Mouse (Mus musculus) mouse trophoblast stem cell (cell line): ENCODE results near the gene Slc16a2.

Source experiments
- in situ Hi-C, 2 experiments: fragments of 300-500 bp; cut with MseI, MboI; formaldehyde crosslinking; loops; 2 replicates in 1 of 2; 3 replicates in 1 of 2; pipeline ENCODE4 v1.15.1; 2025

Gene Slc16a2

DNA sequence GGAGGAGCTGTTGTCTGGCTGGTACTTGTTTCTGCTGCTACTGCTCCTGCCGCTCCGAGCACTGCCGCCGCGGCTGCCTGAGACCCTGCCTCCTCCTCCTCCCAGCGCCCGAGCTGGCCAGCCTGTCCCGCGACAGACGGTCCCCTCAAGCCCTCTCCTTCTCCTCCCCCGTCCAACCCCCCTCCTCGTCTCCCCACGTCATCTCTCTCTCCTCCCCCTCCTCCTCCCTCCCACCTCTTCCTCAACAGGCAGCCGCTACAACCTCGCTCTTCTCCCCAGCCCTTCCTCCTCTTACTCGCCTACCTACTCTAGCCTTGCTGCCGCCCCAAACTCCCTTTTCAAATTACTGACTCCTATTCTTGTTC lies at the start of gene Slc16a2:
Gene Slc16a2 (minus strand): TSS at position 152 of the 365 bp plus-strand sequence.
- in situ Hi-C loops = no loop called here

DNA sequence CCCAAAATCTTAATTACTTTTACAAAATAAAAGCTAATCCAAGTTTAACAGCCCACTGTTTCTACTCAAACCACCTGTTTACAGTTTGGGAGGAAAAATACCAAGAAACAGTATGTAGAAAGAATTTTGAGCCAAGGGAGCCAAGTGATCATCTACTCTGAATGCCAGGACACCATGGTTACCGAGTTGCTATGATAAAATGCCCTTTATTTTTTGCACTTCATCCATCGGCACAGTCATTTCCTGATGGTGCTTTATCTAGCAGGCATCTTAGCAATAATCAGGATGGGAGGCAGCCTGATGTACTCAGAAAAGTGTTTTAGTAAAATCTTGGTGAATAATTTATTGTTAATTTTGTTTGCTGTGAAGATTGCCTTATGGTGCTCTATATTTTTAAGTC lies 41.7 kb upstream of the Slc16a2 start:
- in situ Hi-C loops = no loop called here

DNA sequence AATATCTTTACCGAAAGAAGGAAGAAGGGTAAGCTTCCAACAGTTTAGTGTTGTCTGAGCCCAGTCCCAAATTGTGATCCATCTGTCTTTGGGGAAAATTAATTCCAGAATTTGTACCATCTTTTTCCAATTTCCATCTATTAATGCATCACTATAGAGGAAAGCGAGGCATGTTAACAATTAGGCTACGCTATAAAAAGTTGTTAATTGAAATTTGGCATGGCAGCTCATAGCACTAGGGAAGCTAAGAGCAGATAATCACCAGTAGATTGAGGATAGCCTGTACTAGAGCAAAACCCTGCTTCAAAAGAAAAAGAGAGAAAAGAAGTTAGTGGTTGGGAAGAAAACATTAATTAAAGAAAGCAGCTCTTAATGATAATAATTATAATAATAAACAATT lies 41.1 kb upstream of the Slc16a2 start:
- in situ Hi-C loops = no loop called here

DNA sequence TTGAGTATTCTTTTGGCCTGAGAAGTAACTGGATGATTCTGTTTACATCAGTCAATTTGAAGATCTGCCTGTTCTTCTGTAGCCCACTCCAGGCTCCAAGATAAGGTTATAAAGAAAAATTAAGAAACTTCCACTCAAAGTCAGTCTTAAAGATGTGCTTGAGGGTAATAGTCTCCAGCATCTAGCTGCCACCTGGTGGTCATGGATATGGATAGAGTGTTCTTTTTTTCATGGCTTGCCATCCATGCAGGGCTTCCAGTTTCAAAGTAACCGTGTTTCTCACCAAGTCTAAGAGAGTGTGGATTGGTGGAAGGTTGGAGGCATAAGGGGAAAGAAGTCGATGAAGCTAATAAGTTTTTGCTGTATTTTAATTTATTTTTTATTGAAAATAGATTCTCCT lies 23.5 kb upstream of the Slc16a2 start:
- in situ Hi-C loops = no loop called here

DNA sequence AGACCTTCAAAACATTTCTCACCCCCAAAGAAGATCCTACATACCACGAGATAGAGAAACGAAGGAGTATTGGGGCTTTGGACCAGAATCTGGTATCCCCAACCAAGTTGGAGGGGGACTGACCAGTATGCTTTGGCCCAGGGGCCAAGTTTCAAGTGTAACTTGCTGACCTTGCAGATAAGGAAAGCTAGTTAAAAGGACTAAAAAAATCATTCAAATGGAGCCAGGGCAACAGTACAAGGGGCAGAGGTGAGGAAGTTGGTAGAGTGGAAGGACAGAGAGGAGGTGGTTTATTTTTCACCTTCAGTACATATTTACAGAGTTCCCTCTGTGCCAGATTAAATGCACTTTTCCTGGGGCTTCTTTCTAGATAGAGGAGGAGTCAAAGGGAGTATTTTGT lies 7.1 kb upstream of the Slc16a2 start:
- in situ Hi-C loops = no loop called here

DNA sequence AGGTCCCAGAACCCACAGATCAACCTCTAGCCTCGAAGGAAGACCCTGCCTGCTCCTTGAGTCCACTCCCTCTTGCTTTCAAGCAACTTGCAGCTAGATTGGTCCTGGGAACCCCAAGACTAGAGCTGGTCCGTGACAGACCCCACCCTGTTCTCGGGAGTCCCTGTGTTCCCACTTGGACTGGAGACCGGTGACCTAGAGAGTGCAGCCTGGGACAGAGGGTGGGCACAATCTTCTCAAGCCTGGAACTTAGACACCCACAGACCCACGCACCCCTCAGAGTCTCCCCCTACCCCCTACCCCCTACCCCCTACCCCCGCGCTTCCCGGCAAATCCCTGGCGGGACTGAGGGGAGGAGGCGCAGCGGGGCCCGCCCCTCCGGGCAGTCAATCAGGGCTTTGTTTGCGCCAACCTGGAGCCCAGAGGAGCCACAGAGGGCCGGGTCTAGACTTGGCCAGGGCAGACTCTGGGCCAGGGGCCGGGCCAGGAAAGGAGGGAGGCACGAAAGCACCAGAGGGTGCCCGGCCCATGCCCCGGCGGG lies 558 bp upstream of the Slc16a2 start:
- in situ Hi-C loops = no loop called here

DNA sequence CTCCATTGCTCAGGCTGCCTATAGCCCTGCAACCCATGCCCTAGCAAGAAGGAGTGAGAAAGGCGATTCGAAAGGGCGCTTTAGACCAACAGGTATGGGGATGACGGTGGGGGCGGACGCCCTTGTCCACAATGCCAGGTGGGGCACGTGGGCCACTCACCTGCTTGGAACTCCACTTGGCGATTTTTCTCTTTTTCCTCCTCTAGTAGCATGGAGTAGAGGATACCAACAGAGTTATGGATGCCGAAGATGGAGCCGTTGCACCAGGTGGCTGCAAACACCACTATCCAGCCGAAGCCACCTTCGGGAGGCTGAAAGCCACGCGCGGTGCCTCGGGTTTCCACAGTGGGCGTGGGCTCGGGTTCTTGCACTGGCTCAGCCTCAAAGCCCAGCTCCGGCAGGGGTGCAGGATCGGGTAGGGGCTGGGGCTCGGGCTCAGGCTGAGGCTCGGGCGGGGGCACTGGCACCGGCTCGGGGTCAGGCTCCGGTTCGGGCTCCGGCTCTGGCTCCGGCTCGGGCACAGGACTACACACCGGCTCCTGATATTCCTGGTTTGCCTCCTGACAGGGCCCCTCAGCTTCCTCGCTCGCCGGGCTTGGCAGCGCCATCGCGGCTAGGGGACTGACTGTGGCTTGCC lies 470 bp downstream of the Slc16a2 start:
- in situ Hi-C loops = no loop called here

DNA sequence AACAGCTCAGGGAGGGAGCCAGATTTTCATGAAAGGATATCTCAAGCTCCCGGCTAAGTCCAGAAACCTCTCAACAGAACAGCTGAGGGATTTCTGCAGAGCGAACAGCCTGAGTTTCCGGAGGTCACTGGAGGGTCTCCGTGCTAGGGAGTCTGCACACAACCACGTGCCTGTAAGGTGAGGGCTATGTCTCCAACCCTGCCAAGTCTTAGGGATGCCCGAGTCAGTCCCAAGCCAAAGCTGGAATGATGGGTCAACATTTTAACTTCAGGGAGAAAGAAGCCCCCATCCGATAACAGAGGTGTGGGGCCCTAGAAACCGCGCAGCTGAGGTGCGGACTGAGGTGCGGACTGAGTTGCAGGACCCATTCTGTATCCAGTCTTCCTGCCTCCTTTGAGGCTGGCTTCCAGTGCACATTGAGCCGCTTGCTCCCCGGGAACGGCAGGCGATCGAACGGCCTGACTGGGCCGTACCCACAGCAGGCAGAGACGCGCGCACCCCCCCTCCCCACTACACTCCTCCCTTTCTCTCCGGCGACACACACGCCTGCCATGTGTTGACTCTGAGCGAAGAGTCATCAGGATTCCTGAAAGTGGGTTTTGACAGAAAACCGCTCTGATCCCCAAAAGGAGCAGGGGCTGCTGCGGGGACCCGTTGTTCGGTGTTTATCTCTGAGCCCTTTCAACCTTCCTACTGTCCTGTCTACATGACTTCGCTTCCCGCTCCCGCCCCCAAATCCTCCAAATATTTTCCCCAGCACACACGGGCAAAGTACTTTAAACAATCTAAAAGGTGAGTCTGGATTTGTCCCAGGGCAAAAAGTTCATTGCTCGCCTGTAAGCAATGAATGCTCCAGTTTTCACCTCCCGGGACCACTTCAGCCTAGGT lies 1.2 kb downstream of the Slc16a2 start:
- in situ Hi-C loops = no loop called here

DNA sequence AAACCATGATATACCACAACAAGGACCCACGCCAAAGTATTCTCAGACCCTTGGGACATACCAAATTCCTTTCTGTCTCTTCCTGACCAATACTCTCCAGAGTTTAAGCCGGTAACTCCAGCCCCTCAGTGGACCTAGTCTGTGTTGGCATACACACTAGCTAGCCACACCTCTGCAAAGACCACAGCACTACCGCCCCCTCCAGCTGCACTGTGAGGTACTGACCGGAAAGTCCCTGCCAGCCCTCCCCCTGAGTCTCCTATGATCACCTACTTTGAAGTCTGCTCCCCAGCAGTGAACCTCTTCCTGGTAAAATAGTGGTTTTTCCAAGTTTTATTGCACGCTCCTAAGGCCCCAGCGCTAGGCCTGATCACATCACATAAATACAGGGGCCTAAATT lies 2.5 kb downstream of the Slc16a2 start:
- in situ Hi-C loops = no loop called here

DNA sequence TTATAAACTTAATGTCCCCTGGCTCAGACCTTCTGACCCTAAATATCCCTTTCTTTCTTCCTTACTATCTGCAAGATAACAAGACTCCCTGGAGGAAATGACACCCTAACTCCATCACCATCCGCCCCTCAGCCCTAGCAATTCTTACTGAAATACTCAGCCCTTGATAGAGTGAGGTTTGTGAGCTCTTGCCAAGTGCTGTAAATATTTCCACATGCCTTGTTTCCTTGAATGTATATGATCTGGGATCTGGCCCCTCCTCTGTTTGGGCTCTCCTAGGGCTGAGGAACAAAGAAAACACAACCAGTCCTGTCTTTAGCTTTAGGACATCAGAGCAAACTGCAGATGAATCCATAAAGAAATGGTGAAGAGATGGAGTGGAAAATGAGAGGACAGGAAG lies 9.1 kb downstream of the Slc16a2 start:
- in situ Hi-C loops = no loop called here

DNA sequence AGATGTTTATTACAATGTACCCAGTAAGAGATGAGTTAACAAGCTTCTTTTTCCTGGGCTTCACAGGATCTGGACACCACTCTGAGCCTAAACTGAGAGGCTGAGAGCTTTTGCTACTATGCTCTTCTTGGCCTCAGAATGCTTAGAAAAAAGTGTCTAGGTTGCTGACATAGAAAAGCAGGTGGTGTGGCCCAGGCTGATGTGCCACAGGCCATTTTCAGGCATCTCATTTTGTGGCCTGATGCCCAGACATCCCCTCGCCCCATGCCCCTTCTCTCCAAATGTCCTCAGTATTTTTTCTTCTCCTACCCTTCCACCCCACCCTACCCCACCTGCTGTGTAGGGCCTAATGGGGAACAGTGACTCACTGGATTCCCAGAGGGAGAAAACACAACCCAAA lies 11.3 kb downstream of the Slc16a2 start:
- in situ Hi-C loops = no loop called here

DNA sequence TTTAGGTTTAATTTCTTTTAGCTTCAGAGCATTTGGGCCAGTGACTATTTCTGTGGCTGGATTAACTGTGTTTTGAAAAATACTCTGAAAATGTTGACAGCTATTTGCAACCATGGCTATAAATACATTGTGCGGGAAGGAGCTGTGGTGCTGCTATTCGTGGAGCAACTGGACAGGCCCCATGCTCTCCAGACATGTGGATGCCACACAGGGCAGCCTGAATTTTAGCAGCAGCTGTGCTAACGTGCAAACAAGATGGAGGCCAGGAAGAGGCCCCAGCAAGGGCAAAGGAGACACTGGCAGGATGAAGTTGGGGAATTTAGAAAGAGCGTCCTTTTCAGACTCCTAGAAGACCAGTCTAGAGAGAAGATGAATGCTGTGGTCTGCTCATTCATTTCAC lies 15.4 kb downstream of the Slc16a2 start:
- in situ Hi-C loops = no loop called here

DNA sequence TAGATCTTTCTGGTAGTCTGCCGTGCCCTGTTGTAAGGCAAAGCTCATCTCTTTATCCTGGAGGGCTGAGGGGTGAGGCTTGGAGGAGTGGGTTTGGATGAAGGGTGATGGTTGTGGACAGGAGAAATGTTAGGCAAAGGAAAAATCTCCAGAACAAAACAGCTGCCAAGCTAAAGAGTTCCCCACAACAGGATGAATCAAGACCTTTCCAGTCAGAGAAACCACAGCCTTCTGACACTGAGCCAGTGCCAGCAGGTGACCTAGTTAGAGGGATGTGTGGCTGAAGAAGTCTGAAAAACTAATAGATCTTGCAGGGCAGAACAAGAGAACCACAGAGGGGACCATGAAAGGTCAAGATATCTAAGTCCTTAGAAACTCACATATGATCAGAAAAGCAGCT lies 24.8 kb downstream of the Slc16a2 start:
- in situ Hi-C loops = no loop called here

DNA sequence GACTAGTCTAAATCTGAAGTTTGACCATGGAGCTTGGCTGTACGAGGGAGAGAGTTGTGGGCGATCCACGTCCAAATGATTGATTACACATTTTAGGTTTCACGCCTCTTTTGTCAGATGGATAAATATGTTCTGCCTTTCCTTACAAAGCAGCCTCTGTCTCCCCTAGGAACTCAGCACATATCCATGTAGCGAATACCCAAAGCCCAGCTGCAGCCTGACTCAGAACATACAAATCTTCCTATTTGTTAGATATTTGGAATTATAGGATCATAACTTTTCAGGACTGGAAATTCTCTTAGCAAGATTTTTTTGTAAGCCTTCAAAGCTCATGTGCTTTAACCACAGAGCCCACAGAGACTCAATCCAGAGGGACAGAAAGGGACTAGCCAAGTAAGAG lies 26.3 kb downstream of the Slc16a2 start:
- in situ Hi-C loops = no loop called here

DNA sequence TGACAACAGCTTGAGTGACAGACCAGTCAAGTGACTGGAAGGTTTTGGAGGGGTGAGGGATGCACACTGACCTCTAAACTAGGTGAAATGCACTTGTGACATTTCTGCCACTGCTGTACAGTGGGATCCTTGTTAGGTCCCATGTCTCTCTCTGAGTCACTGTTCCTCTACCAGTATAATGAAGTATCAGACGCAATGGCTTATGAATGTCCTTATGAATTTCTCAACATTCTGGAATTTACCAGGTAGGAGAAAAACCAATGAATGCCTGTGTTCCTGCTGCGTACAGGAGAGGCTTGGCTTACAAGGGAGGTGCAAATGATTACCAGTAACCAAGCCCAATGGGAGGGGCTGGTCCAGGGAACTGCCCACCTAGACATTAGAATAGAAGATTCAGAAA lies 30.5 kb downstream of the Slc16a2 start:
- in situ Hi-C loops = no loop called here

DNA sequence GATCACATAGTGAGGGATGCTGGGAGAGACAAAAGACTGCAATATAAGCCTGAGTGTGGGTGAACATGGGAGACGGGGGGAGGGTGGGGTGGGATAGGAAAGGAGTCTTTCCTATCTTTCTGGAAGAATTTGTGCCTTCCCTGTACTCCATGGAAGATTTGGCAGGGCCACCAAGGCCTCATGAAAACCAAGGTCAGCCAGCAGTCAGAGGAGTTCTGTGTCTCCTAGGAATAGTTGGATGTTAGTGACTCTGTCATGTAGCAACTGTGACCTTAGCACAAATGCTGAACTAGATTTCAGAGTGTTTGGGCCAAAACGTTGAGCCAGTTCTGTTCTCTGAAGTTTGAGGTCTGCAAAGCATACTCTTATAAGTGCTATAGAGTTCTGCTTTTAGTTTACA lies 36.1 kb downstream of the Slc16a2 start:
- in situ Hi-C loops = no loop called here

DNA sequence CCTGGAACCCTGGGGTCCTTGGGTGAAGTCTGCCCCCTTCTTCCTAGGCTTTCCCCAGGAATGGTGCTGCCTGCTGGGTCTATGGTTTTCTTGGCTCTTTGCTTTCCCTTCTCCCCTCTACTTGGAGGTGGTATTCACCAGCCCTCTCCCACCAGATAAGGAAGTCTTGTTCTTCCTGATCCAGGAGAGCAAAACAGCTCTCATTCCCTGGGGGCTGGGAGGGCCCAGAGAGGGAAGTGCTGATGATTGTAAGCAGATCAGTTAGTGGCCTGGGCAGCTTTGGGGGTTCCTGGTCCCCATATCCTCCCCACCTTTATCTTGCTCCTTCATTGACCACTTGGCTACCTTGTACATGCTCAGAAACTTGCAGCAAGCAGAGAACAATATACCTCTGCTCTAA lies 45.4 kb downstream of the Slc16a2 start:
- in situ Hi-C loops = no loop called here

DNA sequence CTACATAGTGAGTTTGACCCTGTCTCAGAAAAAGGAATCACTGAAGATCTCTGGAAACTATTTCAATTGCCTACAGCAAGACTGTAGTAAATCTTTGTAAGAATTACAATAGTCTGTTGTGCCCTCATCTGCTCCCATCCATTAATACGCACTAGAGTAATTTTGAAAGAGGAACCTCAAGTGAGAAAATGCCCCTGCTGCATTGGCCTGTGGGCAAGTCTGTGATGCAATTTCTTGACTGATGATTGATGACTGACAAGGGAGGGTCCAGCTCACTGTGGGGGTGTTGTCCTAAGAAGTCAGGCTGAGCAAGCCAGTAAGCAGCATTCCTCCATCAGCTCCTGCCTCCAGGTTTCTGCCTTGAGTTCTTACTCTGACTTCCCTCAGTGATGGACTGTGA lies 75.6 kb downstream of the Slc16a2 start:
- in situ Hi-C loops = no loop called here

DNA sequence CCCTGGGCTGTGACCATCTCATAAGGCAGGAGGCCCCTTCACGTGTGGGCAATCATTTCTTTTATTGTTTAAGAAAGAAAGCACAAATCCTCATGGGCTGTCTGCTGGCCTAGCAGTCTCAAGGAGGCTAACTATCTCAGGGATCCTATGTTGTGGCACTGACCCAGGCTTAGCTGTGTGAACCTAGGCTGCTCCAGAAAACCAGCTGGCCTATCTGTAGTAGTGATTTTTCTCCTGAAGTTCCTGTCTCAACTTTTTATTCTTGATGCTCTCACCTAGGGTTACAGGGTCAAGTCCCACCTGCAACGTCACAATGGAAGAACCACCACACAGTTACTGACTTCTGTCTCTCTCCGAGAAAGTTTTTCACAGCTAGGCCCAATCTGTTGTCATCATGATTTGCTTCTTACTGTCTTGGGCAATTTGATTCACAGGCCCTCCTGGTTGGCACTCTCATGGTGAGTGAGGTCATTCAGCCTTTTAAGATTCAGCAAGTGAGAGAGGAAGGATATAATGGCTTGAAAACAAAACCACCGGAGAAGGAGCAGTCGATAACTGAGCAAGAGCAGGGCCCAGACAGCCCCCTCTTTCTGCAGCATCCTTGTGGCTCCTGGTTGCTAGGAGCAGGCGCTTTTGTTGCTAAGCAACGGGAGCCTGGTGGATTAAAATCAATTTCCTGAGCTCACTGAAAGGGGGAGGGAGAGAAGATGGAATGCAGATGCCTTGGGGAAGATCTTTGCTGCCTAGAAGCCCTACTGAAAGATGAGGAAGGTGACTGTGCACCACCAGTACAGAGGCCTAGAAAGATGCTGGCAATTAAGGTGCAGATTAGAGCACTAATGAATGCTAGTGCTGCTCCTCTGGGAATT lies 77.4 kb downstream of the Slc16a2 start:
- in situ Hi-C loops = no loop called here

DNA sequence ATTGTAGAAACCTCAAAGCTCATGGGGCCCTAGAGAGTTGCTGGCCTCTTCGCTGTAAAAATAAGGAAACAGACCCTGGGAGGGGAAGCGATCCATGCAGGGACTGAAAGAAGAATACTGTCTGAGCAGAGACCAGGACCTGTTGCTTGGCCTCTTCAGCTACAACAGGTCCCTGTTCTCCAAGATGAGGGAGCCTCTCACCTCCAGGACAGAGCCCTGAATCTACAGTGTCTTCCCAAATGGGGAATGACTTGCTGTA lies 79.8 kb downstream of the Slc16a2 start:
- in situ Hi-C loops = no loop called here

DNA sequence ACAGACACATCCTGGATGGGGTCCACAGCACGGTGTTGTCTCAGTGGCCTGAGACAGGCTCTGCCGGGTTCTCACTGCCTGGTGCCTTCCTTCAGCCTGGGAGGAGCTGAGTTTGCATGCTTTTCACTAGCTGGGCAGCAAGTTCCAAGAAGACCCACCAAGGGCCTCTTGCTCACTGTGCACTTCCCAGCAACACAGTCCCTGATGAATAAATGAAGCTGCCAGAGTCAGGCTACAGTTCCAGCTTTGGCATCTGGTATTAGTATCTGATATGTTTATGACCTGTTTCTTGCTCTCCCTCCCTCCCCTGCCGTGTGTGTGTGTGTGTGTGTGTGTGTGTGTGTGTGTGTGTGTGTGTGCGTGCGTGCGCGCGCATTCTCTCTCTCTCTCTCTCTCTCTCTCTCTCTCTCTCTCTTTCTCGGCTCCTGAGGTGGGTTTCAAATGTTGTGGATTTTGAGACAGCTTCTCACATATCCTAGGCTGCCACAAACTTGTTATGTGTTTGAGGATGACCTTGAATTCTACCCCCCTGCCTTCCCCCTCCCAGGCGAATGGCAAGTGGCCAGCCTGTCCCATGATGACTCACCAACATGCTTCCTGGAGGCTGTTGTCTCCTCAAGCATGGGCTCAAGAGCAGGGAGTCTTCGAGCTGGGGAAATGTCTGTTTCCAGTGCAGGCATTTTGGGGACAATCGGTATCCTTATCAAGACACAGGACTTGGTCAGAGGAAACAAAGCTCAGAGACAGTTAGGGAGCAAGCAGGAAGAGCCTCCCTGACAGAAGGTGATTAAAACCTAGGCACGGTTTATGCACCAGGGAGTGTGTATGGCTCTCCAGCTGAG lies 80.3 kb downstream of the Slc16a2 start:
- in situ Hi-C loops = no loop called here
